8 mouse cellular contexts compared by ENCODE assay signal in genomic region chr17:32285138-32285670, GRCm38 (mm10). TPM values are rescaled to one million over a fixed set of nuclear protein-coding genes. Genes with fewer than 3 reads are reported as not detected.
DNase-seq lines count a peak whose midpoint lies in the region; ATAC-seq and TF ChIP-seq lines count a peak whose summit lies in the region.

No protein-coding gene starts in this region.

- no peak for ATAC-seq in forebrain, embryonic 15.5 days (replicated peaks)
- no peak for ATAC-seq in liver, embryonic 14.5 days (ENCODE audit: insufficient read depth)
- no peak for ATAC-seq in megakaryocyte-erythroid progenitor cell, adult 5-6 weeks (replicated peaks; ENCODE audit: low FRiP score, low TSS enrichment, poor library complexity, severe bottlenecking)

- DNase-seq in embryo, embryonic 10.5 days (ENCODE audit: low spot score) = peak; percentile 28
- no peak for DNase-seq in embryo, embryonic 10 days (ENCODE audit: low spot score)
- DNase-seq in liver, embryonic 14.5 days (ENCODE audit: low read depth in 3 of 3, low spot score in 3 of 3) = peak in 2 of 3 experiments; percentile 31 to 39
- no peak for DNase-seq in right cerebral cortex, adult 2 months (ENCODE audit: low spot score in 2 of 2)
- no peak for DNase-seq in cerebellum, postnatal 4 days (ENCODE audit: low spot score in 2 of 2)

- peaks cover 64% of the 10 kb centered on the region for H3K79me2 ChIP-seq in C2C12 (ENCODE audit: control insufficient read depth, insufficient read depth)

- 49% methylated on average over 6 of the region's 6 CpGs for WGBS in forebrain, embryonic 15.5 days
- 28% methylated on average over 6 of the region's 6 CpGs for WGBS in liver, embryonic 14.5 days (ENCODE audit: insufficient replicate concordance)

- H3K4me3 ChIP-seq in C2C12 (ENCODE audit: insufficient read depth, poor library complexity, severe bottlenecking) = peak overlapping the region; percentile 86
- H3K4me3 ChIP-seq in forebrain, embryonic 15.5 days = peak overlapping the region; percentile 83
- H3K4me3 ChIP-seq in liver, embryonic 14.5 days (ENCODE audit: insufficient read depth in 1 of 2, low read depth in 2 of 2, low read length in 2 of 2) = peak overlapping the region; percentile 98 to 99

- peak overlapping the region; percentile 74 for H3K4me2 ChIP-seq in forebrain, embryonic 15.5 days (replicated peaks)
- peak overlapping the region; percentile 91 for H3K4me2 ChIP-seq in liver, embryonic 14.5 days (ENCODE audit: low read depth)

- no peaks in the 10 kb centered on the region for H3K9me3 ChIP-seq in forebrain, embryonic 15.5 days
- no peaks in the 10 kb centered on the region for H3K9me3 ChIP-seq in liver, embryonic 14.5 days (ENCODE audit: control insufficient read depth, low read length)

- peak overlapping the region; percentile 61 for H3ac ChIP-seq in C2C12 (ENCODE audit: control insufficient read depth, insufficient read length, low read depth)

- H3K27ac ChIP-seq in forebrain, embryonic 15.5 days (replicated peaks) = peak overlapping the region; percentile 100
- peak overlapping the region; percentile 97 for H3K27ac ChIP-seq in liver, embryonic 14.5 days

- H3K79me3 ChIP-seq in C2C12 (ENCODE audit: low read depth) = peaks cover 43% of the 10 kb centered on the region

- no peak for TF ChIP-seq EP300 in liver, embryonic 14.5 days (IDR thresholded peaks at IDR 0.05; ENCODE audit: low read depth)

- no peaks in the 10 kb centered on the region for H3K27me3 ChIP-seq in C2C12 (ENCODE audit: control insufficient read depth, insufficient read depth, insufficient read length)
- H3K27me3 ChIP-seq in forebrain, embryonic 15.5 days = no peaks in the 10 kb centered on the region
- no peaks in the 10 kb centered on the region for H3K27me3 ChIP-seq in liver, embryonic 14.5 days (ENCODE audit: control insufficient read depth, insufficient read depth, low read length)

- no peak for TF ChIP-seq CTCF in C2C12 (IDR thresholded peaks at IDR 0.05; ENCODE audit: control insufficient read depth, insufficient read depth, insufficient read length)
- TF ChIP-seq CTCF in liver, embryonic 14.5 days (IDR thresholded peaks at IDR 0.05; ENCODE audit: low read depth) = no peak

- H3K9ac ChIP-seq in forebrain, embryonic 15.5 days (replicated peaks) = peak overlapping the region; percentile 92
- peak overlapping the region; percentile 97 for H3K9ac ChIP-seq in liver, embryonic 14.5 days (replicated peaks)

- H3K36me3 ChIP-seq in C2C12 (ENCODE audit: control insufficient read depth, insufficient read depth) = peaks cover 6% of the 10 kb centered on the region
- no peaks in the 10 kb centered on the region; the same call in 1 of the 2 replicates for H3K36me3 ChIP-seq in forebrain, embryonic 15.5 days
- no peaks in the 10 kb centered on the region for H3K36me3 ChIP-seq in liver, embryonic 14.5 days (replicated peaks; ENCODE audit: control insufficient read depth, insufficient read depth, low read depth)

- peaks cover 39% of the 10 kb centered on the region for H3K4me1 ChIP-seq in forebrain, embryonic 15.5 days
- peaks cover 10 to 15% of the 10 kb centered on the region in 2 experiments for H3K4me1 ChIP-seq in liver, embryonic 14.5 days (replicated peaks; ENCODE audit: control insufficient read depth in 2 of 2, insufficient read depth in 2 of 2, low read length in 1 of 2)

TF ChIP-seq in C2C12, 6 proteins besides CTCF, POLR2A, EP300 and RAD21:
- no peak for TF ChIP-seq USF1 (IDR thresholded peaks at IDR 0.05; ENCODE audit: low read depth)
- no peak for TF ChIP-seq MYOG (IDR thresholded peaks at IDR 0.05; ENCODE audit: control insufficient read depth, extremely low read depth, insufficient read length)
- TF ChIP-seq MYOD1 (IDR thresholded peaks at IDR 0.05; ENCODE audit: control insufficient read depth, insufficient read length, low read depth) = no peak
- TF ChIP-seq FOSL1 (IDR thresholded peaks at IDR 0.05; ENCODE audit: insufficient read depth, low read length, poor library complexity, severe bottlenecking) = no peak
- TF ChIP-seq MAX (IDR thresholded peaks at IDR 0.05) = no peak
- TF ChIP-seq CEBPB (IDR thresholded peaks at IDR 0.05; ENCODE audit: low read depth) = no peak

RNA-seq across cellular contexts. Expression of gene Brd4, which starts 0.7 kb away (rescaled TPM):
- polyA plus RNA-seq in C2C12 (2012; fragmentation: generic; extraction: Trizol) = 46.9 TPM
- polyA plus RNA-seq in forebrain, embryonic 15.5 days (2015; fragmentation: Nextera tagmentation; extraction: Ambion mirVana) = 80.2 and 80.8 TPM in 2 replicates
- polyA plus RNA-seq in liver, embryonic 14.5 days (2012; rRNA removed) = 11.9 and 15.0 TPM in 2 replicates
- polyA plus RNA-seq in liver, embryonic 14.5 days (2014; fragmentation: Nextera tagmentation; extraction: Ambion mirVana) = 26.4 and 33.0 TPM in 2 replicates
- total RNA-seq in megakaryocyte-erythroid progenitor cell, adult 5-6 weeks (2014; fragmentation: Nextera tagmentation) = 167 and 178 TPM in 2 replicates
- total RNA-seq in megakaryocyte-erythroid progenitor cell, adult 5-6 weeks (2017) = 26.7 and 26.8 TPM in 2 replicates

RNA-seq across cellular contexts. Expression of gene Akap8, which starts 35.8 kb away (rescaled TPM):
- polyA plus RNA-seq in C2C12 (2012; fragmentation: generic; extraction: Trizol) = 27.3 TPM
- polyA plus RNA-seq in forebrain, embryonic 15.5 days (2015; fragmentation: Nextera tagmentation; extraction: Ambion mirVana) = 107 and 111 TPM in 2 replicates
- polyA plus RNA-seq in liver, embryonic 14.5 days (2012; rRNA removed) = 19.4 and 26.8 TPM in 2 replicates
- polyA plus RNA-seq in liver, embryonic 14.5 days (2014; fragmentation: Nextera tagmentation; extraction: Ambion mirVana) = 12.3 and 12.6 TPM in 2 replicates
- total RNA-seq in megakaryocyte-erythroid progenitor cell, adult 5-6 weeks (2014; fragmentation: Nextera tagmentation) = 124 and 135 TPM in 2 replicates
- 208 and 214 TPM in 2 replicates for total RNA-seq in megakaryocyte-erythroid progenitor cell, adult 5-6 weeks (2017)

Comparison
In these comparisons a context has a peak if more than half of its experiments do, and no peak if none do; other contexts are left out.
1. DNase-seq: peak in embryo, embryonic 10.5 days (single experiment) and liver, embryonic 14.5 days (2 of 3); none in embryo, embryonic 10 days (single experiment), right cerebral cortex, adult 2 months (0 of 2) and cerebellum, postnatal 4 days (0 of 2).
2. Peak in every context shown above with its lines, with median percentiles within 50 percentile points of each other: H3K4me3 ChIP-seq.